Mouse (Mus musculus) ES-E14 (cell line): Measurements from ENCODE around the gene Mbd3.

Experiments used
- MAFK ChIP-seq: IDR thresholded peaks from 2 replicates; pipeline ENCODE4 v1.6.1; 2014; ENCODE audit warnings: mild to moderate bottlenecking, low read depth, low read length, inconsistent platforms; ENCODE audit not compliant: insufficient read depth
- ZC3H11A ChIP-seq: IDR thresholded peaks from 2 replicates; pipeline ENCODE4 v1.6.1; 2012; ENCODE audit warnings: low read depth, mild to moderate bottlenecking, inconsistent platforms, low read length, borderline replicate concordance
- ZNF384 ChIP-seq: IDR thresholded peaks from 2 replicates; pipeline ENCODE4 v1.6.1; 2012; ENCODE audit warnings: low read depth, low read length, inconsistent platforms

GRCm38 (mm10) chr10:80440031-80440430 lies 40.7 kb upstream of the Mbd3 start:
- TF ChIP-seq ZC3H11A (no peak), MAFK (no peak), ZNF384 (no peak)
